Mouse (Mus musculus): ENCODE results near the gene Eno1.
A peak's percentile ranks its signal among the peaks of the same experiment; 100 is the strongest.

DNA sequence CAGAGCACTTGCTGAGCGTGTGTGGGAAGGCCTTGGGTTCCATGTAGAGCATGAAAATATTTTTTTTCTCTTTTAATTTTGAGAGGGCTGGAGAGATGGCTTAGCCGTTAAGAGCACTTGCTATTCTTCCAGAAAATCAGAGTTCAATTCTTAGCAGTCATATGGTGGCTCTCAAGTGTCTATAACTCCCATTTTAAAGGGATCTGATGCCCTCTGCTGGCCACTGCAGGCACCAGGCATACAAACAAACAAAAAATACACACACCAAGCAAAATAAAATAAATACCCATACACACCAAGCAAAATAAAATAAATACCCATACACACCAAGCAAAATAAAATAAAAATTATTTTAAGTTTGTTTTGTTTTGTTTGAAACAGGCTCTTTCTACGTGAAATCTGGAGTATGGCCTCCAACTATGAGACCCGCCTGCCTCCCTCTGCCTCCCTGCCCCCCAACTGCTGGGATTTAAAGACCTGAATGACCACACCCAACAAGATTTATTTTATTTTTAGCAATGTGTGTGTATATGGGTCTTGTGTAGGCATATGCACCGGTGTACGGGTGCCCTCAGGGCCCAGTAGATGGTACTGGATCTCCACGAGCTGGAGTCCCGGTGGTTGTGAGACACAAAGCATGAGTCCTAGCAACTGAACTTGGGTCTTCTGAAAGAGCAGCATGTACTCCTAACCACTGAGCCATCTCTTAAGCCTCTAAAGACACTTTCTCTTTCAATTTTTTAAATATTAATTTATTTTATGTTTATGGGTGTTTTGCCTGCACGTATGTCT, 16.8 kb upstream of the Eno1 start:
- TF ChIP-seq CTCF (IDR thresholded peaks at IDR 0.05; ENCODE audit: low read depth) (peak; percentile 62), EP300 (IDR thresholded peaks at IDR 0.05; ENCODE audit: low read depth) (no peak)

Measured in liver, embryonic 14.5 days (tissue).